Mouse (Mus musculus): ENCODE data around the gene Gpr25.

- no peak for TF ChIP-seq POLR2A (IDR thresholded peaks at IDR 0.05; ENCODE audit: low read depth, low read length)
- peak; percentile 71; the same call in 1 of the 2 replicates for TF ChIP-seq CTCF (IDR thresholded peaks at IDR 0.05; ENCODE audit: borderline replicate concordance, insufficient read depth, low read length)
Observed at GRCm38 (mm10) chr1:136234595-136235092, 26.0 kb downstream of the Gpr25 start.
